Mouse (Mus musculus) heart, embryonic 16.5 days (tissue): ENCODE data around the gene Arhgap18. TPM values are rescaled to one million over a fixed set of nuclear protein-coding genes. Genes with fewer than 3 reads are reported as not detected.
"Not testable (repeated sequence)": the region's sequence is repeated elsewhere in the genome, so short reads cannot be mapped to it uniquely, and the experiment has no call there.

Experiments
- ATAC-seq: fragments of 200-750 bp; cut with Nextera tagmentation; replicated peaks from 2 replicates; pipeline ENCODE4 v1.8.0; 2017; ENCODE audit warnings: moderate number of reproducible peaks; ENCODE audit not compliant: insufficient read depth, low FRiP score; ENCODE audit errors: extremely low read depth
- H3K27ac ChIP-seq: fragments of 300-500 bp; sonication (generic); 2 replicates; pipeline ENCODE4 v1.5.1; 2014; ENCODE audit warnings: mild to moderate bottlenecking, low read length, control low read depth, moderate library complexity
- H3K27me3 ChIP-seq: fragments of 300-500 bp; sonication (generic); 2 replicates; pipeline ENCODE4 v1.6.1; 2014; ENCODE audit warnings: low read length, mixed read lengths; ENCODE audit not compliant: control insufficient read depth, insufficient read depth
- H3K36me3 ChIP-seq: fragments of 300-500 bp; sonication (generic); 2 replicates; pipeline ENCODE4 v1.6.1; 2014; ENCODE audit not compliant: control insufficient read depth, insufficient read depth
- H3K4me1 ChIP-seq: fragments of 300-500 bp; sonication (generic); 2 replicates; pipeline ENCODE4 v1.6.1; 2014; ENCODE audit warnings: low read length, mixed read lengths; ENCODE audit not compliant: control insufficient read depth, insufficient read depth
- H3K4me2 ChIP-seq: fragments of 300-500 bp; sonication (generic); 2 replicates; pipeline ENCODE4 v1.6.1; 2014; ENCODE audit warnings: low read depth, mild to moderate bottlenecking, control low read depth, low read length
- H3K4me3 ChIP-seq: fragments of 300-500 bp; sonication (generic); 2 replicates; pipeline ENCODE4 v1.5.1; 2014; ENCODE audit warnings: mild to moderate bottlenecking, control low read depth, low read length
- H3K9ac ChIP-seq: fragments of 300-500 bp; sonication (generic); 2 replicates; pipeline ENCODE4 v1.6.1; 2014; ENCODE audit warnings: low read length, control low read depth
- H3K9me3 ChIP-seq: fragments of 300-500 bp; sonication (generic); replicated peaks from 2 replicates; pipeline ENCODE4 v1.6.1; 2016; ENCODE audit warnings: low read length; ENCODE audit not compliant: control insufficient read depth
- WGBS: fragments of 180-500 bp; shearing (Covaris S2); extraction: QIAGEN DNeasy Blood & Tissue Kit; methylation state at CpG from one replicate; pipeline ENCODE4 v1.1.7; 2014; 5-methylcytosine and 5-hydroxymethylcytosine counted together
- polyA plus RNA-seq: library from polyadenylated mRNA; unstranded; fragments of >200 nt; fragmentation: Nextera tagmentation; extraction: Ambion mirVana; gene quantifications from 2 replicates; pipeline ENCODE4 v1.2.1, GENCODE M21; 2015

Arhgap18 gene
- polyA plus RNA-seq, 1 experiment from 2014 or later: 39.6 TPM

- H3K27ac ChIP-seq: no peak overlapping the region
- H3K36me3 ChIP-seq: 0 out of 2 replicates have a peak, but pooled peaks cover 3% of the 10 kb centered on the region
- 67% methylated on average over 8 of the region's 8 CpGs for WGBS
- H3K4me1 ChIP-seq: no peaks in the 10 kb centered on the region
- no peak overlapping the region for H3K4me3 ChIP-seq
- H3K27me3 ChIP-seq: no peaks in the 10 kb centered on the region
- H3K4me2 ChIP-seq: no peak overlapping the region
- no peak for ATAC-seq
- no peaks in the 10 kb centered on the region for H3K9me3 ChIP-seq
- no peak overlapping the region for H3K9ac ChIP-seq
These were observed 167.3 kb downstream of the Arhgap18 start for GRCm38 (mm10) chr10:26920383-26920979.

- ATAC-seq, H3K36me3 ChIP-seq, H3K4me3 ChIP-seq, H3K4me2 ChIP-seq, H3K9ac ChIP-seq, H3K27ac ChIP-seq, H3K27me3 ChIP-seq, H3K4me1 ChIP-seq, H3K9me3 ChIP-seq: not testable (repeated sequence)
- WGBS: 90% methylated on average over 6 of the region's 6 CpGs
These were observed 182.8 kb downstream of the Arhgap18 start for GRCm38 (mm10) chr10:26936056-26936455.

GRCm38 (mm10) chr10:26938464-26938863, 185.2 kb downstream of the Arhgap18 start:
- not testable (repeated sequence) for H3K9ac ChIP-seq, ATAC-seq, H3K36me3 ChIP-seq, H3K27me3 ChIP-seq, H3K27ac ChIP-seq, H3K4me1 ChIP-seq, H3K9me3 ChIP-seq, H3K4me3 ChIP-seq, H3K4me2 ChIP-seq
- 60% methylated on average over 4 of the region's 4 CpGs for WGBS

- no peaks in the 10 kb centered on the region for H3K36me3 ChIP-seq
- WGBS: 41% methylated on average over 1 of the region's 1 CpGs
- no peak overlapping the region for H3K4me2 ChIP-seq
- no peak overlapping the region for H3K9ac ChIP-seq
- no peaks in the 10 kb centered on the region for H3K27me3 ChIP-seq
- no peak overlapping the region for H3K27ac ChIP-seq
- no peaks in the 10 kb centered on the region for H3K9me3 ChIP-seq
- no peak for ATAC-seq
- no peak overlapping the region for H3K4me3 ChIP-seq
- no peaks in the 10 kb centered on the region for H3K4me1 ChIP-seq
These were observed 186.3 kb downstream of the Arhgap18 start for GRCm38 (mm10) chr10:26939549-26939948.

- H3K4me1 ChIP-seq: no peaks in the 10 kb centered on the region
- H3K27me3 ChIP-seq: no peaks in the 10 kb centered on the region
- ATAC-seq: no peak
- 36% methylated on average over 2 of the region's 2 CpGs for WGBS
- no peak overlapping the region for H3K4me2 ChIP-seq
- no peaks in the 10 kb centered on the region for H3K36me3 ChIP-seq
- no peak overlapping the region for H3K4me3 ChIP-seq
- H3K27ac ChIP-seq: no peak overlapping the region
- no peak overlapping the region for H3K9ac ChIP-seq
- H3K9me3 ChIP-seq: no peaks in the 10 kb centered on the region
These were observed 195.1 kb downstream of the Arhgap18 start for GRCm38 (mm10) chr10:26948331-26948730.

GRCm38 (mm10) chr10:26949667-26950066, 196.4 kb downstream of the Arhgap18 start:
- H3K27me3 ChIP-seq: no peaks in the 10 kb centered on the region
- no peak overlapping the region for H3K4me3 ChIP-seq
- ATAC-seq: no peak
- no peak overlapping the region for H3K4me2 ChIP-seq
- 54% methylated on average over 8 of the region's 8 CpGs for WGBS
- H3K9me3 ChIP-seq: no peaks in the 10 kb centered on the region
- H3K36me3 ChIP-seq: no peaks in the 10 kb centered on the region
- H3K27ac ChIP-seq: no peak overlapping the region
- H3K9ac ChIP-seq: no peak overlapping the region
- no peaks in the 10 kb centered on the region for H3K4me1 ChIP-seq

GRCm38 (mm10) chr10:26950448-26950847, 197.2 kb downstream of the Arhgap18 start:
- H3K36me3 ChIP-seq: no peaks in the 10 kb centered on the region
- no peak for ATAC-seq
- no peaks in the 10 kb centered on the region for H3K27me3 ChIP-seq
- H3K9me3 ChIP-seq: no peaks in the 10 kb centered on the region
- no peak overlapping the region for H3K9ac ChIP-seq
- no peak overlapping the region for H3K4me3 ChIP-seq
- H3K4me1 ChIP-seq: no peaks in the 10 kb centered on the region
- H3K27ac ChIP-seq: no peak overlapping the region
- WGBS: 68% methylated on average over 7 of the region's 7 CpGs
- no peak overlapping the region for H3K4me2 ChIP-seq

- no peak overlapping the region for H3K27ac ChIP-seq
- H3K4me1 ChIP-seq: no peaks in the 10 kb centered on the region
- H3K4me3 ChIP-seq: no peak overlapping the region
- H3K9me3 ChIP-seq: no peaks in the 10 kb centered on the region
- H3K4me2 ChIP-seq: no peak overlapping the region
- H3K36me3 ChIP-seq: no peaks in the 10 kb centered on the region
- no peak for ATAC-seq
- no peaks in the 10 kb centered on the region for H3K27me3 ChIP-seq
- 73% methylated on average over 3 of the region's 3 CpGs for WGBS
- H3K9ac ChIP-seq: no peak overlapping the region
These were observed 205.3 kb downstream of the Arhgap18 start for GRCm38 (mm10) chr10:26958513-26958912.
